Mouse (Mus musculus) yolk sac, embryonic 10.5 days (tissue): ENCODE results near the gene Rnase9.
"Not testable (repeated sequence)": the region's sequence is repeated elsewhere in the genome, so short reads cannot be mapped to it uniquely, and the experiment has no call there.

Experiments
- DNase-seq: peaks from one replicate; pipeline ENCODE4 v3.0.0-alpha.2; 2017; ENCODE audit warnings: low spot score

Gene Rnase9

DNA sequence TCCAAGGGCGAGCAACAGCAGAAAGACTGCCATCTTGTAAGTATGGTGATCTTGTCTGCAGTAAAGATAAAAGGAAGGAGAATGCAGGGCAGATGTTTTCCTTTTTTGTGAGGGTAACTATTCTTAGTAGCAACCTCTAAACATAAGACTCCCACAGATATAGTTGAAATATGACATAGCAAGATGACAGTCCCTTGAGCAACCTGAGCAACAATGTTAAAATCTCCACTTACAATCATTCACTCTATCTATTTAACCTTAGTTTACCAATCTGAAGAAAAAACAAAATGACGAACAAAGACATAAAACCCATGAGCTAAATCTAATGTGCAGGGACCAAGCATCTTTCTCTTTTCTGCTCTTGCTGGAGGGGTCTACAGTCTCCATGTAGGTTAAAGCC, 8.4 kb upstream of the Rnase9 start, which contains the start of gene Rnase11:
Gene Rnase11, minus strand, starts transcription at position 101 of the 400 bp plus-strand sequence.
- no peak for DNase-seq

GRCm38 (mm10) chr14:51047846-51048245, 6.2 kb upstream of the Rnase9 start:
- DNase-seq = no peak

GRCm38 (mm10) chr14:51036214-51036613, 5.5 kb downstream of the Rnase9 start:
- no peak for DNase-seq

GRCm38 (mm10) chr14:51035206-51035605, 6.5 kb downstream of the Rnase9 start:
- no peak for DNase-seq

DNA sequence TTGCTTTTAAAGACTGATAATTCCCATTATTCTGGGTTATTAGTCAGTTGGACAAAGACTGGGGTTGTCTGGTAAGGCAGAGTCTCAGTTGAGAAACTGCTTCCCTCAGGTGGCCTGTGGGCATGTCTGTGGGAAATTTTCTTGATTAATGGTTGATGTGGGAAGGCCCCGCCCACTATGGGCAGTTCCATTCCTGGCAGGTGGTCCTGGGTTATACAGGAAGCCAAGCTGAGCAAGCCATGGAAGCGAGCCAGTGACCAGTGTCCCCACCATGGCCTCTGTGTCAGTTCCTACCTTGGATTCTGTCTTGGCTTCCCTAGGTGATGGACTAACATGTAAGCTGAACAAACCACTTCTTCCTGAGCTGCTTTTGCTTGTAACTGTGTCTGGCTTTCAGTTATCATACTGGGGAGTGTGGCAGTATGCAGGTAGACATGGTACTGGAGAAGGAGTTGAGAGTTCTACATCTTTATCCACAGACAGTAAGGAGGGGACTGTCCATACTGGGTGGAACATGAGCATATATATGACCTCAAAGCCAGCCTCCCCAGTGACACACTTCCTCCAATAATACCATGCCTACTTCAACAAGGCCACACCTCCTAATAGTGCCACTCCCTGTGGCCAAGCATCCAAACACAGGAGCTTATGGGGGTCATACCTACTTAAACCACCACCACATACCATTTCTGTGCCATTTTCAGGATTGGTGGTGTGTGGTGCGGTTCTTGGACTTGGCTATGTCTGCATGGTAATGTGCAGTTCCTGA, 14.1 kb downstream of the Rnase9 start:
- no peak for DNase-seq

GRCm38 (mm10) chr14:51026391-51027133, 15.1 kb downstream of the Rnase9 start:
- DNase-seq = peak; percentile 36

DNA sequence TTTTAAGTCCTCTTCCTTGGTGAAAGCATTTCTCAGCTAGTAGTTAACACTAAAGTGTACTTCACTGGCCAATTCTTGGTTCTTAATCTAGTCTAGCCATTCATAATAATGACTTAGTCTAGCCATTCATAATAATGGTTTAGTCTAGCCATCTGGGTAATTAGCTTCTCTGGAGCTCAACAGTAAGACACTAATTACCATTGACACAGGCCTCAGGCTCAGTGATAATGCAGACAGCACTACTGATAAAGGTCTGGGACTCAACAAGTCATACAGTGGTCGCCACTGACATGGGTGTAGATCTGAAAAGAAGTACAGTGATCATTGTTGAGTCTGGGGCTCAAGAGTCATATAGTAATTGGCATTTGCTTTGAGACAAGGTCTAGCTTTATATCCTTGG, 16.8 kb downstream of the Rnase9 start:
- no peak for DNase-seq

GRCm38 (mm10) chr14:51023457-51023856, 18.2 kb downstream of the Rnase9 start:
- no peak for DNase-seq

DNA sequence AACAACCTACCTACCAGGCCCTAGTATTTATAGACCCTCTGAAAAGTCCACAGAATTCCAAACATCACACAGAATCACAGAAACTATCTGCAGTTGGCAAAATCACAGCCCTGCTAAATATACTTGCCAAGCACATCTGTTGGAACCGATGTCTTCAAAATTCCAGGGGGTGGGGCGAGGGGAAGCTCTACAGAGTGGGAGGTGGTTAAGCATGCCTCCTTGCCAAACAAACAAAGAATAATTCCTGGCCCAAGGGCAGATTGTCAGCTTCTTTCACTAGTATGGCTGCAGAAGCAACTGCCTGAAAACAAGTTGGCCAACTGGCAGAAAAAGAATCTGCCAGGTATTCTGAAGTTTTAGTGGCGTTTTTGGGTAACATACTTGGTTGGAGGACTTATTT, 24.4 kb downstream of the Rnase9 start:
- DNase-seq = no peak

- no peak for DNase-seq
These were observed 25.9 kb downstream of the Rnase9 start for GRCm38 (mm10) chr14:51015780-51016179.

DNA sequence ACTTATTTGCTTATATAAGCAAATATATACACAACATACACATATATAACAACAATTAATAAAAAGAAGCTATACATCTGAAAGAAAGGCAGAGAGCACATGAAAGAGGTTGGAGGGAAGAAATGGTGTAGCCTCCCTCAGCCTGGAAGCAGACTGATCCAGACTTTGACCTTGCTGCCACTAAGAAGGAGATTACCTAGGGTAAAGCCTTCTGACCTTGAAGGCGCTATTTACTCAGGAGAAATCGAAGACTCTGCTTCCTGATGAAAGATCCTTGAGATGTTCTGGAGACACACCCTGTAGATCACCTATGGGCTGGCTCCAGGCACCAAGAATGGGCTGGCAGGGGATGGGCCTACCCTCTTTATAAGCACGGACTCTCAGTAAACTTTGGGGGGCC, 26.9 kb downstream of the Rnase9 start:
- DNase-seq = not testable (repeated sequence)

DNA sequence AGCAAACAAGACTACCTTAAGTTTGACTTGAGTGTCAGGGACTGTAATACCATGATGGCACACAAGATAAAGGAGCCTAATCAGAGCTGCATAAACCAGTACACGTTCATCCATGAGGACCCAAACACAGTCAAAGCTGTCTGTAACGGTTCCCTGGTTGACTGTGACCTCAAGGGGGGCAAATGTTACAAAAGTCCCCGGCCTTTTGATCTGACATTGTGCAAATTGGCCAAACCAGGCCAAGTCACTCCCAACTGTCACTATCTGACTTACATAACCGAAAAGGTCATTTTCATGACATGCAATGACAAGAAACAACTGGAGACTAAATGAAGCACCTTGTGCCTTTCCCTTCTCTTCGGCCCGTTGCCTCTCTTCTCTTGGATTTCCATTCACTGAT, 32.1 kb downstream of the Rnase9 start:
- no peak for DNase-seq

DNA sequence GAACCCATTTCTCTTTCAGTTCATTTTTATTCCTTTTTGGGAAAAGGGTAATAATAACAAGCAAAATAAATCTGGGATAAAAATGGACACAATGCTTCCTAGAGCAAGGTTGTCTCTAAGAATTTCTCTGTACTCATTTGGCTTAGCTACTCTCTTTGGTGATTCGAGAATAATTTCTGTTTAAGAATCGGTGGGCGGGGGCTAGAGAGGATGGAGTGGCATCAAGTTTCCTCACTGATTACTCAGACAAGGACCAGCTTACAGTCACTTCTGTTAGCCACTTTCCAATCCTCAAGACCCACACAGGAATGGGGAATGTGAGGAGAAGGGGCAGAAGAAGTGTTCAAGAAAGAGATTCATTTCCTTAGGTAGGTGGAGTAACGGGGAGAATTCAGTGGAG, 32.9 kb downstream of the Rnase9 start:
- DNase-seq = no peak

DNA sequence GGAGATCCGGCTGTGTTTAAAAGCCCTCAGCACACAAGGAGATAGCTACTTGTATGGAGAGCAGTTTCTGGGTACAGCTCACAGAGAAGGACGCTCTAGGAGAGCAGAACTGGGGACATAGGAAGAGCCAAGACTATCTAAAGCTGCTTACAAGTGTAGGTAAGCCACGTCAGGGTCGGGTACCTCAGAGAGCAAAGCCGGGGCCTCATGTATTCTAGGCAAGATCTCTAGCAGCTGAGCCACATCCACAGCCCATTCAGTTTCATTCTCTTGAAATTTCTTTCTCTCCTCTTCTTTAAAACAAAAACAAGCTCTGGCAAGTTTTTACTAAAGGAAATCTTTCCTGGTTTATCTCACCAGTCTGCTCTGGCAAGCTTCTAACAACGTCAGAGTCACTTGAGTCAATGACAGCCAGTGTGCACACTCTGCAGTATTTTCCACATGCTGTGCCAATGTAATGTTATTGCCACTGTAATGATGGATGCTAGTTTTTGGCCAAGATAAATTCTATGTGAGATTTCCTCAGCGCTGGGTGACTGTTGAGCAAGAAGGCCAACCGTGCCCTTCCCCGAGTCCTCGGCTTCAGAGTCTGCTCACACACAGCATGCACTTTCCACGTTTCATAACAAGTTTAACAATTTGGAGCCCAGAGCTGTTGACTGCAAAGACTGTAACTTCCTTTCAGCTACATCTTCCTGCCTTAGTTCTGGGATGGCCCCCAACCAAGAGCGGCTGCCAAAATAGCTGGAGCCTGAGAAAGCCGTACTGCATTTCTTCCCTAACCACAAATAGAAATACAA, 33.6 kb downstream of the Rnase9 start:
- DNase-seq = no peak

DNA sequence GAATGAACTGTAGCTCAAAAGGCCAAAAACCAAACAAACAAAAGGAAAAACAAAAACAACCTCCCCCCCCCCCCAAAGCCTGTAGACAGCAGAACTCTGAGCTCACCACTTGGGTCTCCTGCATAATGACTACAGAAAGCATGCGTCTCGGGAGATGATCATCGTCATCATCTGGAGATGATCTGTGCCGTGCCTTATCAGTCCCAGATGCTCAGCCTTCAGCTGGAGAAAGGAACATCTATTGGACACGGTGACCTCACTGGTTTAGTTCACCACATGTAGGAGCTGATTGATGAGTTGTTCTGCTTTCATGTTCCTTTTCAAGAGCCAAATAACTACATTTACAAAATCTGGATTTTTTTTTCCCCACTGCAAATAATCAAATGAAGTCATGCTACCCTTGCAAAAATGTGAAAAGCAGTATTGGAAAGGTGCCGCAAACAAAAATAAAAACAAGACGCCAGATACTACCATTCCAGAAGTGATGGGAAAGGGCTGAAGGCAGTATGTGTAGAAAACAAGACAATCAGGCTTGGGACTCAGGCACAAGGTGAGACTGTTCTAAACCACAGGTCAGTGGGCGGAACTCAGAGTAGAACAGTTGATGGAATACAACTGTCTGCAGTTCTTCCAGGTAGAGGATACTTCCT, 34.4 kb downstream of the Rnase9 start, which contains the start of gene Rnase10:
Gene Rnase10, plus strand, starts transcription at position 600 of the 650 bp plus-strand sequence.
- no peak for DNase-seq

- DNase-seq = no peak
These were observed 43.5 kb downstream of the Rnase9 start for GRCm38 (mm10) chr14:50997999-50998666.

DNA sequence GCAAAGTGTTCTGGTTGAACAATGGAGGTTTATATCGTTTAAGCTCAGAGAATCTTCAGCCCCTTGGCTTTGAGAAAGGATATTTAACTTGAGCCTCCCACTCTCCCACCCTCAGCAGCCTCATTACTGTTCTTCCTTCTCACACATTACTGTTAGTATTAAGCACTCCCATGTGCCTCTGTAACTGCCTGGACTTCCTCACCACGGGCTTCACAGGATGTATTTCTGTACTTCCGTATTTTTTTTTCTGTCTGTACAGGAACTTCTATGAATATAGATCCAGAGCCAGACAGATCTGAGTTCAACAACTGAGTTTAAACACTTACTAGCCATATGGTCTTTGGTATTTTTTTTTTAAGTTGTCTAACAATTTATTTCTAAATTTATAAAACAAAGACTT, 44.6 kb downstream of the Rnase9 start:
- no peak for DNase-seq

- no peak for DNase-seq
These were observed 50.6 kb downstream of the Rnase9 start for GRCm38 (mm10) chr14:50991037-50991436.
